Mouse (Mus musculus) layer of hippocampus, postnatal 36 days (tissue): ENCODE results near the gene Slx1b. TPM values are rescaled to one million over a fixed set of nuclear protein-coding genes. Genes with fewer than 3 reads are reported as not detected.
"Not testable (repeated sequence)": the region's sequence is repeated elsewhere in the genome, so short reads cannot be mapped to it uniquely, and the experiment has no call there.

Experiments used
- DNase-seq, 2 experiments: peaks; one replicate each; pipeline ENCODE4 v3.0.0; 2022
- total RNA-seq, 2 experiments: library from RNA; stranded (reverse); gene quantifications; 2 replicates each; pipeline ENCODE4 v1.2.3; 2021

The Slx1b gene
- total RNA-seq, 2 experiments from 2014 or later, result 16.2 to 16.4 TPM

GRCm38 (mm10) chr7:126676207-126676606 lies 19.4 kb downstream of the Slx1b start, which contains the start of gene Sult1a1:
Sult1a1 (minus strand) TSS chr7:126676432.
- DNase-seq, result no peak

DNA sequence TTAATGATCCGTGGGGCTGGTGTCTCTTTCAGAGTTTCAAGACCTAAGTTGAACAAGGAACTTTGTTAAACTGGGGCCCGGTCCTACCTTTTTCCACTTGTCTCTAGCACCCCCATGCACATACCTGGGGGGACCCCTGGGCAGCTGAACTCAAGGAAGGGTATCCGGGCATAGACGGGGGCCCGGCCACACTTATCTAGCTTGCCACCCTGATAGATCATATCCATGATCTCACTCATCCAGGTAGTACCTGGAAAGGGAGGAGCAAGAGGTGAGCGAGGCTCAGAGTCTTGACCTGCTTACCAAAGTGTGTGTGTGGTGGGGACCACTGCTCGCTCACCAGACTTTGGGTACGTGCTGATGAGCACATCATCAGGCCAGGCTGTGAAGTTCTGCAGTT lies 20.5 kb downstream of the Slx1b start:
- no peak for DNase-seq

GRCm38 (mm10) chr7:126672111-126672510 lies 23.5 kb downstream of the Slx1b start:
- DNase-seq, result no peak

DNA sequence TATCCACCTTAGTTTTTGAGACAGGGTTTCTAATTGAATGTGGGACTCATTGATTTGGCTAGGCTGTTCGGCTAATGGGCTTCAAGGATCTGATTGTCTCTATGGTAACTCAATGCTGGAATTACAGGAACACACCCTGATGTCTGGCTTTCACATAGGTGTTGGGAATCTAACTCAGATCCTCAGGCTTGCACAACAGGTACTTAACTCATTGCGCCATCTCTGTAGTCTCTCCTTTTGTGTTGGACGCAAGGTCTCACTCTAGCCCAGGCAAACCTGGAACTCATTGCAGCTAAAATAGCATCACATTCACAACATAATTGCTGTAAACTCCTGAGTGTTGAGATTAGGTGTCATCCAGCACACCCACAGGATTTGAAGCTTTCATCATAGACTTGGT lies 25.4 kb downstream of the Slx1b start:
- no peak for DNase-seq

DNA sequence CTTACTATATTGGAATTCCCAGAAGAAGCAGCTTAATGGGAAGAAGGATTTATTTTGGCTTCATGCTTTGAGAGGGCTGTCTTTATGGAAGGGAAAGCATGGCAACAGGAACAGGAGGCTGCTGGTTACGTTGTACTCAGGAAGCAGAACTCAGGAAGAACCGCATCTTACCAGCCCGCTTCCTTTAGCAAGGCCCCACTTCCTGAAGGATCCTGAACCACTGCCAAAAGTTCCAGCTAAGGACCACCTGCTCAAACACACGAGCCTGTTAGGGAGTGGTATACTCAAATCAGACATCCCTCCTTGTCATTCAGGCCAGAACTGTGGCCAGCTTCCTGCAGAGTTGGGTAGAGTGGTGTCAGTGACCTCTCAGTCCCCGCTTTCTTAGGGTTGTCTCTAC lies 27.1 kb downstream of the Slx1b start:
- no peak for DNase-seq

- DNase-seq, result no peak
Observed at GRCm38 (mm10) chr7:126667495-126668090, 28.0 kb downstream of the Slx1b start.

DNA sequence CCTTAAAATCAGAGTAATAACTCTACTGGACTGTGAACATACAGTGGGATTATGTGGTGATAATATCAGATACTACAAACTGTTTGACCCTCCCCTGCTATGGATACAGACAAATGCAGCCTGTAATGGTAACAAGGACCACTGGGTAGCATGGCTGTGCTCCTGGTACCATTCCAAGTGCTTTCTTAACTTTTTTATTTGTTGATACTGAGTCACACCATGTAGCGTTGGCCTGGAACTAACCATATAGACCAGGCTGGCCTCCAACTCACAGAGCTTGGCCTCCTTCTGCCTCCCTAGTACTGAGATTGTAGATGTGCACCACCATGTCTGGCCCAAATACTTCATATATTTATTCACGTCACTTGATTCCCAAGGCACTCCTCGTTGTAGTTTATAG lies 30.3 kb downstream of the Slx1b start:
- no peak for DNase-seq

DNA sequence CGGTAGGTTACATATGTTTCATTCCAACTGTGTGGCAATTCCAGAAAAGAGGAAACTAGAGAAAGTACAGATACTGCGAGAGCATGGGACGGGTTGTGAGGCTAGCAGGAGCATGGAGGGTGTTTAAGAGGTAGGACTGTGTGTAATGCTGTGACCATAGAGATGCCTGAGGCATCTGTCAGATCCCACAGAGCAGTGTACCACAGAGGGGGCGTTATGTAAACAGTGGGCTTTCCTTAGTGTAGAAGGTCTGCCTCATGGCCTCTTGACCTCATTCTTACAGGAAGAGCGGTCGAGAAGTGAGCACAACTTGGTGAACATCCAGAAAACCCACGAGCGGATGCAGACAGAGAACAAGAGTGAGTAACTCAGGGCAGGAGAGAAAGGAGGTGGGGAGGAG lies 31.9 kb downstream of the Slx1b start:
- no peak for DNase-seq

DNA sequence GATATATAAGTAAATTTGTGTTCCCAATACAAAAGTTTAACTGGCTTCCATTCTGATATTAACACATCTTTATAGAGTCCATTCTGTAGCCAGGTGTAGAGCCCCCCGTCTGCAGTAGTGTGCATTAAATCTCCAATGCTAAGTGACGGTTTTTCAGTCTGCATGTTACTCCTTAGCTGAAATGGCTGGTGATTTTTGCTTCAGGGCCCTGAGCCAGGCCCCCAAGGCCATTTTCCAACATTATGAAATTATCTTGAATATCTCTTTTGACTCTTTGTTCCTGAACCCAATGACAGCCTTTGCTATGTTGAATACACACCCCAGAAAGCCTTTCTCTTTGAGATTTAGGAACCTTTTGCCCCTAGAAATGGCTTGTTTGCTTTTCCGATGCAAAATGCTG lies 35.8 kb downstream of the Slx1b start:
- no peak for DNase-seq

GRCm38 (mm10) chr7:126657522-126657921 lies 38.1 kb downstream of the Slx1b start:
- no peak for DNase-seq

- DNase-seq, result no peak
Observed at GRCm38 (mm10) chr7:126655695-126656094, 39.9 kb downstream of the Slx1b start.

- no peak for DNase-seq
Observed at GRCm38 (mm10) chr7:126653991-126654390, 41.6 kb downstream of the Slx1b start.

GRCm38 (mm10) chr7:126650852-126651251 lies 44.7 kb downstream of the Slx1b start:
- no peak for DNase-seq

DNA sequence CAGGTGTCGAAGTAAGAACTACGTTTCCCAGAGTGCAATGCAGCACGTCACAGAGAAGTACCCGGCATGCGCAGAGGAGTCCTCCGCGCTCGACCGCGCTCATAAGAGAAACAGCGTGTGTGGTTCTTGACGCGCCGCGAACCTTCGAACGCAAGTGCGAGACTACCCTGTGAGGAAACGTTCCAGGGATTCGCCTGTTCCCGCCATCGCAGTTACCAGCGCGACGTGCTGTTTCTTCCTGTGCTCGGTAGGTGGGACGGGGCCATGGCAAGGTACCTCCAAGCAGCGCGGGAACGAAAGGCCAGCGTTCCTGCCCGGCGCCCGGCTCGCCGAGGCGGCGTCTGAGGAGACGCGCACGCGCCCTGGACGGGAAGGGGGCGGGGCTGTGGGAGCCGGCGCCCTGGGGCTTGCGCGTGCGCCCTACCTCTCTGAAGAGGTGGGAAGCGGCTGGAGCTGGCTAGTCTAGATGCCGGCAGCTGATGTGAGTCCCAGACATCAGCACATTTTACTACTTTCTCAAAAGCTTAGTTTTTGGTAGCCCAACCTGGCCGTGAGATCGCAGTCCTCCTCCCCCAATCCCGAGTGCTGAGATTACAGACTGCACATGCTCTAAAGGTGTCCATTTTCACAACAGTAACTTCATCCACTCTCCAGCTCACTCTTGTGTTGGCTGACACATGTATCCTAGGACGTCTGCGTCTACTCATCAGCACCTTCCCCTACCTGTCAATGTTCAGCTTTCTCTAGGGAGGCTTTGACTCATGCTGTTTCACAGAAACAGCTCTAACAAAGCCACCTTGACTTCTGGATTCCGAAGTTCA lies 46.1 kb downstream of the Slx1b start, which contains the start of gene Sgf29:
Gene Sgf29, plus strand, starts transcription at position 79 of the 821 bp plus-strand sequence.
- peak; percentile 93 to 94 for DNase-seq

DNA sequence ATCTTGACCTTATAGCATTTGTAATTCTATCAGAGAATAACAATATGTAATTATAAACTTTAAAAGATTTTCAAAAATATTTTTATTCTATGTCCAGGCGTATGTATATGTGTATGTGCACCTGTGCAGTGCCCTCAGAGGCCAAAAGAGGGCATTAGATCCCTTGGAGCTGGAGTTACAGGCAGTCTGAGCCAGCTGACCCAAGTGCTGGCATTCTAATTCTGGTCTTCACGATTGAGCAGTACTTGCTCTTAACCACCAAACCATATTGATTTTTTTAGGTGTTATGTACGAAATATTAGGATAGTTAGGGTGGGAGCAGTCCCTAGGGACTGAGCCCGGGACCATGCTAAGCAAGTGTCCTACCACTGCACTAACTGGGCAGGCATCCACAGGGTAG lies 47.1 kb downstream of the Slx1b start:
- DNase-seq, result no peak

- DNase-seq, result no peak
Observed at GRCm38 (mm10) chr7:126645708-126646107, 49.9 kb downstream of the Slx1b start.

GRCm38 (mm10) chr7:126644914-126645313 lies 50.7 kb downstream of the Slx1b start:
- no peak for DNase-seq

GRCm38 (mm10) chr7:126644345-126644744 lies 51.2 kb downstream of the Slx1b start:
- no peak for DNase-seq

DNA sequence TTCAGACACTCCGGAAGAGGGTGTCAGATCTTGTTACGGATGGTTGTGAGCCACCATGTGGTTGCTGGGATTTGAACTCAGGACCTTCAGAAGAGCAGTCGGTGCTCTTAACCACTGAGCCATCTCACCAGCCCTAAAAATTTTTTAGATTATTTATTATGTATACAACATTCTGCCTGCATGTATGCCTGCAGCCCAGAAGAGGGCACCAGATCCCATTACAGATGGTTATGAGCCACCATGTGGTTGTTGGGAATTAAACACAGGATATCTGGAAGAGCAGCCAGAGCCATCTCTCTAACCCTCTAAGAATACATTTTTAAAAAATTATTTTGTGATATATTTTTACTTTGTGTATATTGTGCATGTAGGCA lies 52.4 kb downstream of the Slx1b start:
- DNase-seq, result not testable (repeated sequence)

DNA sequence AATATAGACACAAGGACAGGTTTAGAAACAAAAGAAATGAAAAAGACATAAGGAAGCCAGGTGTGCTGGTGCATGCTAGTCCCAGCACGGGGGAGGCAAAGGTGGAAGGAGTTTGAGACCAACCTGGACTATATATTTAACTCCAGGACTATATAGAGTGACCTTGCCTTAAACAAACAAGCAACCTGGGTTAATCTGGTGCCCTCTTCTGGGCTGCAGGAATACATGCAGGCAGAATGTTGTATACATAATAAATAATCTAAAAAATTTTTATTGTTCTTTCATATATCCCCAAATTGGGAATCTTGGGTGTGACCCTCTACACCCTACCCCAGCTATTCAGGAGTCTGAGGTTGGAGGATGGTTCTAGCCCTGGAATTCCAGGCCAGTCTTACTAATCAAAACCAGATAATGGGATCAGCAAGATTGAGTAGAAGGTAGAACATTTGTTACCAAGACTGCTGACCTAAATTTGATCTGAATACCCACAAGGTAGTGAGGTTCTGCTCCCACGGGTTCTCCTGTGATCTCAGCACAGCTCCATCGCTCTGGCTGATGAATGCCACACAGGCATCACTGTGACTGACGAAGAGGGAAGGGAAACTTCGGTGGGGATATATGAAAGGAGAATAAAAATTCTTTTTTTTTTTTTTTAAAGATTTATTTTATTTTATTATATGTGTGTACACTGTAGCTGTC lies 52.9 kb downstream of the Slx1b start:
- no peak for DNase-seq
